In the genomic region with DNA sequence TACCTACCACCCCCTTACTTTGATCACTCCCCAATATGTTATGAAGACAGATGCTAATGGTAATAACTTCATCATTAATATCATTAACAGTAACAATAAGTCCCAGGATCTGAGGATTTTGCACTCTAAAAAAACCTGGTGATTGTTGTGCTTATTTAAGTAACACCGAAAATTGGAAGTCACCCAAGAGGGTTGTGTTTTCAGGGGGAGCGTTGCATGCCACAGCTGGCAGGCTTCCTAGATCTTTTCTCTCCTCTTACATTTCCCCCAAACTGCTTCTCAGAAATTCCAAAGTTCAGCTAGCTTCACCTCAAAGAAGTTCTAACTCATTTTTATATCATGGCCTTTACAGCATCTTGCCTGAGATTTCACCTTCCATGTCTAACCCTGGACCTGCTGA, we compare ENCODE assay signal across 26 mouse cellular contexts.
"Had no signal": no experiment of that assay in that cellular context is flagged by ENCODE, and none has a peak within 500 bp of the region (broad histone marks: within the 10 kb centered on the region; RNA-seq: fewer than 3 reads in every experiment).

No protein-coding gene starts in this region.

- H3K4me3 ChIP-seq: heart, adult 2 months; heart, embryonic 13.5 days; heart, embryonic 15.5 days; hindbrain, embryonic 13.5 days; hindbrain, embryonic 15.5 days; kidney, embryonic 15.5 days; limb, embryonic 13.5 days; limb, embryonic 15.5 days; liver, embryonic 12.5 days had no signal

- H3K36me3 ChIP-seq: heart, embryonic 13.5 days; heart, embryonic 15.5 days; hindbrain, embryonic 13.5 days; hindbrain, embryonic 15.5 days; kidney, embryonic 15.5 days; limb, embryonic 13.5 days; limb, embryonic 15.5 days; liver, embryonic 12.5 days had no signal

- DNase-seq: gastrocnemius, postnatal 14 days; gastrocnemius, postnatal 36 days; heart, adult 11 months; heart, adult 2 months; heart, postnatal 14 days; heart, postnatal 36 days; kidney, adult 11 months; kidney, adult 2 months; kidney, adult 9 months; kidney, postnatal 14 days; kidney, postnatal 36 days; layer of hippocampus, adult 9-11 months; layer of hippocampus, postnatal 36 days; left cerebral cortex, postnatal 4 days had no signal

- H3K4me1 ChIP-seq: heart, embryonic 13.5 days; hindbrain, embryonic 13.5 days; hindbrain, embryonic 15.5 days; kidney, embryonic 15.5 days; limb, embryonic 15.5 days; liver, embryonic 12.5 days had no signal

- H3K9ac ChIP-seq: heart, embryonic 13.5 days; heart, embryonic 15.5 days; hindbrain, embryonic 13.5 days; hindbrain, embryonic 15.5 days; kidney, embryonic 15.5 days; limb, embryonic 13.5 days; limb, embryonic 15.5 days; liver, embryonic 12.5 days; liver, embryonic 14.5 days had no signal

- ATAC-seq: hindbrain, postnatal 0 days; intestine, embryonic 16.5 days; liver, embryonic 12.5 days had no signal

- H3K27me3 ChIP-seq: heart, embryonic 13.5 days; heart, embryonic 15.5 days; hindbrain, embryonic 13.5 days; hindbrain, embryonic 15.5 days; kidney, embryonic 15.5 days; limb, embryonic 13.5 days; limb, embryonic 15.5 days; liver, embryonic 12.5 days had no signal

- H3K4me2 ChIP-seq: heart, embryonic 11.5 days; heart, embryonic 13.5 days; heart, embryonic 15.5 days; hindbrain, embryonic 13.5 days; hindbrain, embryonic 15.5 days; kidney, embryonic 15.5 days; limb, embryonic 13.5 days; limb, embryonic 15.5 days; liver, embryonic 12.5 days had no signal

- H3K27ac ChIP-seq: heart, adult 2 months; heart, embryonic 13.5 days; heart, embryonic 15.5 days; hindbrain, embryonic 13.5 days; hindbrain, embryonic 15.5 days; hindbrain, postnatal 0 days; kidney, embryonic 15.5 days; limb, embryonic 13.5 days; limb, embryonic 15.5 days; liver, embryonic 12.5 days; liver, embryonic 14.5 days had no signal

- H3K9me3 ChIP-seq: heart, embryonic 13.5 days; heart, embryonic 15.5 days; hindbrain, embryonic 13.5 days; hindbrain, embryonic 15.5 days; kidney, embryonic 15.5 days; limb, embryonic 13.5 days; limb, embryonic 15.5 days; liver, embryonic 12.5 days had no signal
